Mouse (Mus musculus): ENCODE measurements around the gene Mlst8. TPM values are rescaled to one million over a fixed set of nuclear protein-coding genes. Genes with fewer than 3 reads are reported as not detected.

Mlst8 gene
- polyA plus RNA-seq, 1 experiment = 20.4 TPM

DNA sequence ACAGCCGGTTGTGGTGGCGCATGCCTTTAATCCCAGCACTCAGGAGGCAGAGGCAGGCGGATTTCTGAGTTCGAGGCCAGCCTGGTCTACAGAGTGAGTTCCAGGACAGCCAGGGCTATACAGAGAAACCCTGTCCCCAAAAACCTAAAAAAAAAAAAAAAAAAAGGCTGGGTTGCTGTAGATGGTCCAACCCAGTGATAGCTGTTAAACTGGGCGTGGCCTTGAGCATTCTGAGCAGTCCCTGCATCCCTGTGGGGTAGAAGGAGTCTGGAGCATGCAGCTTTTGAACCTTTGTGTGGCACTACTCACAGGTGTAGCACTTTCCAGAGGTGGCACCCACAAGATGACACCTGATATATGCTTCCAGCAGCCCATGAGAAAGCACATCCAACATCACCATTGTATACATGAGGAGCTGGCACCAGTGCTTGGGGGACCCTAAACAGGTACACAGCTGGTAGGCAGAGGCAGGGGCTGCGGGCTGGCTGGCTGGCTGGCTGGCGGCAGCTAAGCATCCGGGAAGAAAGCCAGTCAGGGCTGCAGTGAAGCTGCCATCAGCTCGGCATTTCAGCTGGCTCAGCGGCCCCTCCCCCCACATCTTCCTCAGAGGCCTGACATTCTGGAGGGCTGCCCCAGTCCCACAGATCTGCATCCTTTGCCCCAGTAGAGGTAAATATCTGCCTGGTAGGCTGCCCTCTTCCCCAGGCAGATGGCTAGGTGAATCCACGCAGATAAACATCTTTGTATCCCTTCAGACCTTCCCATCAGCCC lies 6.4 kb upstream of the Mlst8 start:
- Histone ChIP-seq H3K4me3 (ENCODE audit: low read depth, low read length) (no peak overlapping the region), H3K27me3 (ENCODE audit: control insufficient read depth, insufficient read depth, low read length, poor library complexity, severe bottlenecking) (no peaks in the 10 kb centered on the region), H3K9ac (ENCODE audit: low read depth, poor library complexity, severe bottlenecking) (no peak overlapping the region), H3K4me1 (ENCODE audit: control insufficient read depth, insufficient read depth, low read length) (no peaks in the 10 kb centered on the region), H3K9me3 (replicated peaks; ENCODE audit: control insufficient read depth, insufficient read depth, low read length, poor library complexity, severe bottlenecking) (no peaks in the 10 kb centered on the region), H3K27ac (ENCODE audit: insufficient read depth, low read length) (no peak overlapping the region), H3K36me3 (ENCODE audit: control insufficient read depth, insufficient read depth, low read length, poor library complexity, severe bottlenecking) (no peaks in the 10 kb centered on the region)
- TF ChIP-seq EP300 (IDR thresholded peaks at IDR 0.05; ENCODE audit: insufficient read depth, low read depth, low read length) (no peak), CTCF (IDR thresholded peaks at IDR 0.05; ENCODE audit: low read depth, low read length) (no peak), POLR2A (IDR thresholded peaks at IDR 0.05; ENCODE audit: insufficient read depth, low read length) (no peak)

DNA sequence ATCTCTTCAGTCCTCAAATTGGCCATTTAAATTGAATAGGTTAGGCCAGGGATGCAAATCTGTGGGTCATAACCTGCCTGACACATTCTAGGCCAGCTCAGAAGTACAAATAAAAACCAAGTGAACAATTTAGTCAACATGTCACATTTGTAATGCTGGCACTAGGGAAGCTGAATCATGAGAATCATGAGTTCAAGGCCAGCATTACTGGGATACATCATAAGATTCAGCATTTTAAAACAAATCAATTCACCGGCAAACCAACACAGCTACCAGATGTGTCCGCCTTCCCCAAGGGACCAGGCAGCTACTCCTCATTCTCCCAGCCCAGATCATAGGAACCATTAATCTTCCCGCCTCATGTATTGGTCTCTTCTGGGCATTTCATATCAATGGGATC lies 4.6 kb upstream of the Mlst8 start:
- Histone ChIP-seq H3K27me3 (ENCODE audit: control insufficient read depth, insufficient read depth, low read length, poor library complexity, severe bottlenecking) (no peaks in the 10 kb centered on the region), H3K4me3 (ENCODE audit: low read depth, low read length) (no peak overlapping the region), H3K27ac (ENCODE audit: insufficient read depth, low read length) (no peak overlapping the region), H3K36me3 (ENCODE audit: control insufficient read depth, insufficient read depth, low read length, poor library complexity, severe bottlenecking) (no peaks in the 10 kb centered on the region), H3K9me3 (replicated peaks; ENCODE audit: control insufficient read depth, insufficient read depth, low read length, poor library complexity, severe bottlenecking) (no peaks in the 10 kb centered on the region), H3K4me1 (ENCODE audit: control insufficient read depth, insufficient read depth, low read length) (peaks cover 1% of the 10 kb centered on the region), H3K9ac (ENCODE audit: low read depth, poor library complexity, severe bottlenecking) (no peak overlapping the region)
- TF ChIP-seq POLR2A (IDR thresholded peaks at IDR 0.05; ENCODE audit: insufficient read depth, low read length) (no peak), EP300 (IDR thresholded peaks at IDR 0.05; ENCODE audit: insufficient read depth, low read depth, low read length) (no peak), CTCF (IDR thresholded peaks at IDR 0.05; ENCODE audit: low read depth, low read length) (no peak)

DNA sequence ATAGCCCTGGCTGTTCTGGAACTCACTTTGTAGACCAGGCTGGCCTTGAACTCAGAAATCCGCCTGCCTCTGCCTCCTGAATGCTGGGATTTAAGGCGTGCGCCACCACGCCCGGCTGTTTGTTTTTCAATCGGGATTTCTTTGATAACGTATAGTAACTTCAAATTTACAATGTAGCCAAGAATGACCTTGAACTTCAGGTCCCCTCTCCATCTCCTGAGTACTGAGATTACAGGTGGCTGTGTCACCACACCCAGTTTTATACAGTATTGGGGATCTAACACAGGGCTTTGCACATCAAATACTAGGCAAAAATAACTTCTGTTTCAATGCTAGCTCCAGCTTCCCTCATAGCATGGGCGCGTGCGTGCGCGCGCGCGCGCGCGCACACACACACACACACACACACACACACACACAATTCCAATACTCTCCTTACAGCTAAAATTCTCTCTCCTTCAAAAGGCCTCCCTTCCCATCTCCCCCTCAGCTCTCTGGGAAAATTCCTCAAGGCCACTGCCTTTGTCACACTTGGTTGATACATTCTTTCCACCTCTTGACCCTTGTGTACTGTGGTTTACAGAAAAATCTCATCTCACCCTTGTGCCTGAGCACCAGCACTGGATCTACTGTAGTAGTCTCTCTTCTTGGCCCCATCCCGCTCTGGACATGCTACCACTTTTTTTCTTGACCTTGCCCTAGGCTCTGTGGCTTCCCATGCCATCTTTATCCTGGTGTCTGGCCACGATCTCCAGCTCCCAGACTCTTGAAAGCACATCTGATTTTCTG lies 2.3 kb upstream of the Mlst8 start:
- H3K27me3 ChIP-seq (ENCODE audit: control insufficient read depth, insufficient read depth, low read length, poor library complexity, severe bottlenecking) = no peaks in the 10 kb centered on the region
- H3K4me3 ChIP-seq (ENCODE audit: low read depth, low read length) = no peak overlapping the region
- H3K9me3 ChIP-seq (replicated peaks; ENCODE audit: control insufficient read depth, insufficient read depth, low read length, poor library complexity, severe bottlenecking) = no peaks in the 10 kb centered on the region
- H3K36me3 ChIP-seq (ENCODE audit: control insufficient read depth, insufficient read depth, low read length, poor library complexity, severe bottlenecking) = 0 out of 2 replicates have a peak, but pooled peaks cover 5% of the 10 kb centered on the region
- H3K27ac ChIP-seq (ENCODE audit: insufficient read depth, low read length) = 0 out of 2 replicates have a peak overlapping the region, but pooled peaks have one; percentile 26
- no peak overlapping the region for H3K9ac ChIP-seq (ENCODE audit: low read depth, poor library complexity, severe bottlenecking)
- TF ChIP-seq POLR2A (IDR thresholded peaks at IDR 0.05; ENCODE audit: insufficient read depth, low read length) (no peak), CTCF (IDR thresholded peaks at IDR 0.05; ENCODE audit: low read depth, low read length) (no peak)
- peaks cover 1% of the 10 kb centered on the region for H3K4me1 ChIP-seq (ENCODE audit: control insufficient read depth, insufficient read depth, low read length)

DNA sequence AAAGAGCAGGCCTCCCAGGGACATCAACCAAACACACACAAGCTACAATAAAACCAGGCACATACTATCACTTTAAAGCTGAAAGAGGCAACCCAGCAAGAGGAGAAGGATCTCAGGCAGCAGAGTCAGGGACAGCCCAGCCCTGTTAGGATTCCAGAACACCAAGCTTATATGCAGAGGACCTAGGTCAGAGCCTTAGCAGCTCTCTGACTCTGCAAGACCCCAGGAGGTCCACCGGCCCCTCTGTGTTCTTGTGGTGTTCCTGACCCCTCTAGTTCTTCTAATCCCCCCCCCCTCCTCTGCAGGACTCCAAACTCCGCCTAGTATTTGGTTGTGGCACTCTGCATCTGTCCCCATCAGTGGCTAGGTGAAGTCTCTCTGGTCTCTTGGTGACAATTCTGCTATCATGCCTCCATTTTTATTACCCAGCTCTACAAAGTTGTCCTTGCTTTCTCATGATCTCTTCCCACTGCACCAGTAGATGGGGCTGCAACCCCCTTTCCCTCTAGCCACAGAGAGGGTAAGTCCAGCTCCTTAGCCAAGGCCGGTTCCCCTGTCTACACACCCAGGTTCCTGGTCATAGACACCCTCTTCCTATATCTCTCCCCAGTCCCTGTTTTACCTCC lies 1.4 kb upstream of the Mlst8 start:
- peak; percentile 59 for TF ChIP-seq CTCF (IDR thresholded peaks at IDR 0.05; ENCODE audit: low read depth, low read length)
- TF ChIP-seq EP300 (IDR thresholded peaks at IDR 0.05; ENCODE audit: insufficient read depth, low read depth, low read length) = no peak
- Histone ChIP-seq H3K36me3 (ENCODE audit: control insufficient read depth, insufficient read depth, low read length, poor library complexity, severe bottlenecking) (peaks cover 5% of the 10 kb centered on the region; the same call in 1 of the 2 replicates), H3K4me3 (ENCODE audit: low read depth, low read length) (no peak overlapping the region), H3K9me3 (replicated peaks; ENCODE audit: control insufficient read depth, insufficient read depth, low read length, poor library complexity, severe bottlenecking) (no peaks in the 10 kb centered on the region), H3K4me1 (ENCODE audit: control insufficient read depth, insufficient read depth, low read length) (peaks cover 1% of the 10 kb centered on the region), H3K9ac (ENCODE audit: low read depth, poor library complexity, severe bottlenecking) (peak overlapping the region; percentile 27; the same call in 1 of the 2 replicates), H3K27me3 (ENCODE audit: control insufficient read depth, insufficient read depth, low read length, poor library complexity, severe bottlenecking) (no peaks in the 10 kb centered on the region), H3K27ac (ENCODE audit: insufficient read depth, low read length) (0 out of 2 replicates have a peak overlapping the region, but pooled peaks have one; percentile 17)

DNA sequence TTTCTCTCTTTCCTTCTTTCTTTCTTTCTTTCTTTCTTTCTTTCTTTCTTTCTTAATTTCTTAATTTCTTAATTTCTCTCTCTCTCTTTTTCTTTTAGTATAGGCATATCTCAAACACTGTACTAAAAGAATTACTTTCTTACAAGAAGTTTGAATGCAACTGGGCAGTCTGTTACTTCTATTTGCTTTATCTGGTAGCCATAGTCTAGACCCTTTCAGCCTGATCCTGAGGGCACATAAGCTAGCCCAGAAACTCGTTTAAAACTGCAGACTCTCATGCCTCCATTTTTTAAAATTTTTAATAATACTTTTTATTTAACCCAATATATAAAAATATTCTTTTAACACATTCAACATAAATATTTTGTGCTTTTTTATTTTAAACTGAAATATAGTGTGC lies 553 bp upstream of the Mlst8 start:
- H3K4me3 ChIP-seq (ENCODE audit: low read depth, low read length) = no peak overlapping the region; the same call in 1 of the 2 replicates
- H3K9me3 ChIP-seq (replicated peaks; ENCODE audit: control insufficient read depth, insufficient read depth, low read length, poor library complexity, severe bottlenecking) = no peaks in the 10 kb centered on the region
- no peak overlapping the region for H3K27ac ChIP-seq (ENCODE audit: insufficient read depth, low read length)
- H3K27me3 ChIP-seq (ENCODE audit: control insufficient read depth, insufficient read depth, low read length, poor library complexity, severe bottlenecking) = no peaks in the 10 kb centered on the region
- peak overlapping the region; percentile 70 for H3K9ac ChIP-seq (ENCODE audit: low read depth, poor library complexity, severe bottlenecking)
- peaks cover 1% of the 10 kb centered on the region for H3K4me1 ChIP-seq (ENCODE audit: control insufficient read depth, insufficient read depth, low read length)
- TF ChIP-seq EP300 (IDR thresholded peaks at IDR 0.05; ENCODE audit: insufficient read depth, low read depth, low read length) (no peak), CTCF (IDR thresholded peaks at IDR 0.05; ENCODE audit: low read depth, low read length) (no peak), POLR2A (IDR thresholded peaks at IDR 0.05; ENCODE audit: insufficient read depth, low read length) (no peak)
- H3K36me3 ChIP-seq (ENCODE audit: control insufficient read depth, insufficient read depth, low read length, poor library complexity, severe bottlenecking) = peaks cover 5% of the 10 kb centered on the region; the same call in 1 of the 2 replicates
